Mouse (Mus musculus) 3134 (cell line): ENCODE measurements at regions not wholly inside any gene's neighbourhood (a gene's known extent, or its start where the extent isn't known, plus 50 kb on each side); places are given as distances from the start of the nearest gene placed in this dataset.
"Not testable (repeated sequence)": the region's sequence is repeated elsewhere in the genome, so short reads cannot be mapped to it uniquely, and the experiment has no call there.

Source experiments
- DNase-seq: peaks from one replicate; pipeline ENCODE4 v3.0.0-alpha.2; 2011; ENCODE audit warnings: low spot score; ENCODE audit not compliant: insufficient read length; ENCODE audit errors: extremely low read depth

- DNase-seq = no peak
Observed at GRCm38 (mm10) chr12:5969556-5969955, 594.1 kb upstream of the Klhl29 start.

GRCm38 (mm10) chr12:5956141-5956540 lies 580.7 kb upstream of the Klhl29 start:
- DNase-seq = no peak

- no peak for DNase-seq
Observed at GRCm38 (mm10) chr12:5955564-5955963, 580.1 kb upstream of the Klhl29 start.

GRCm38 (mm10) chr12:5943346-5943925 lies 568.0 kb upstream of the Klhl29 start:
- DNase-seq = no peak

GRCm38 (mm10) chr12:5921262-5921661 lies 545.8 kb upstream of the Klhl29 start:
- no peak for DNase-seq

- DNase-seq = no peak
Observed at GRCm38 (mm10) chr12:5918030-5918429, 542.5 kb upstream of the Klhl29 start.

GRCm38 (mm10) chr12:5906251-5906650 lies 530.8 kb upstream of the Klhl29 start:
- DNase-seq = no peak

- DNase-seq = not testable (repeated sequence)
Observed at GRCm38 (mm10) chr12:5891786-5892185, 516.3 kb upstream of the Klhl29 start.

GRCm38 (mm10) chr12:5866701-5867100 lies 491.2 kb upstream of the Klhl29 start:
- no peak for DNase-seq

GRCm38 (mm10) chr12:5859795-5860194 lies 484.3 kb upstream of the Klhl29 start:
- no peak for DNase-seq

GRCm38 (mm10) chr12:5856421-5856820 lies 480.9 kb upstream of the Klhl29 start:
- DNase-seq = no peak

- no peak for DNase-seq
Observed at GRCm38 (mm10) chr12:5810427-5810826, 434.9 kb upstream of the Klhl29 start.

- no peak for DNase-seq
Observed at GRCm38 (mm10) chr12:5810009-5810408, 434.5 kb upstream of the Klhl29 start.

- no peak for DNase-seq
Observed at GRCm38 (mm10) chr12:5807996-5808886, 432.8 kb upstream of the Klhl29 start.

- no peak for DNase-seq
Observed at GRCm38 (mm10) chr12:5805731-5806130, 430.2 kb upstream of the Klhl29 start.

- DNase-seq = no peak
Observed at GRCm38 (mm10) chr12:5793051-5793450, 417.6 kb upstream of the Klhl29 start.

GRCm38 (mm10) chr12:5787074-5787813 lies 411.8 kb upstream of the Klhl29 start:
- DNase-seq = no peak

- DNase-seq = no peak
Observed at GRCm38 (mm10) chr12:5781276-5781675, 405.8 kb upstream of the Klhl29 start.

- no peak for DNase-seq
Observed at GRCm38 (mm10) chr12:5777556-5777955, 402.1 kb upstream of the Klhl29 start.

- no peak for DNase-seq
Observed at GRCm38 (mm10) chr12:5771399-5771978, 396.0 kb upstream of the Klhl29 start.

GRCm38 (mm10) chr12:5770531-5770930 lies 395.0 kb upstream of the Klhl29 start:
- no peak for DNase-seq
